19 mouse cellular contexts compared by ENCODE assay signal in the genomic region with DNA sequence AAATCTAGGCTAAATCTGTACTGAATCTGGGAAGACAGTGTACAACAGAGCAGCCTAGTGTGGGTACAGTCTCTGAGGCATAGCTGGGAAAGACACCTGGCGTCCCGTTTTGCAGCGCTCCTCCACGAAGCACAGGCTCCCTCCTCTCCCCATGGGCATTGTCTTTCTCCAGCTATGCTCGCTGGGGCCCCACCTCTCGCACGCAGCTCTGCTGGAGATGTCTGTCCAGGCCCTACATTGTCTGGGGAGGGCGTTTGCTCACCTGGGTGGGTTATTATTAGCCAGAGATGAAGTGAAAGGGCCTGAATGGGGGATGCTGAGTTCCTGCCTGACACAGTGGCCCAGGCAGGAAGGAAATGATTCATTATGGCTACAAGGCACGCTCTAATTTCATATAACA.
DNase-seq lines count a peak whose midpoint lies in the region; ATAC-seq and TF ChIP-seq lines count a peak whose summit lies in the region.
"Had no signal": no experiment of that assay in that cellular context is flagged by ENCODE, and none has a peak within 500 bp of the region (broad histone marks: within the 10 kb centered on the region; RNA-seq: fewer than 3 reads in every experiment).

No protein-coding gene starts in this region.

- peaks cover 3% of the 10 kb centered on the region; the same call in 1 of the 2 replicates for H3K27me3 ChIP-seq in hindbrain, embryonic 15.5 days
- no peaks in the 10 kb centered on the region for H3K27me3 ChIP-seq in hindbrain, embryonic 11.5 days (ENCODE audit: control insufficient read depth, insufficient read depth, low read length)
- peaks cover 16% of the 10 kb centered on the region; the same call in 1 of the 2 replicates for H3K27me3 ChIP-seq in lung, embryonic 15.5 days
- H3K27me3 ChIP-seq in embryonic facial prominence, embryonic 13.5 days, result peaks cover 32% of the 10 kb centered on the region

- H3K27ac ChIP-seq in hindbrain, embryonic 15.5 days (replicated peaks), result no peak overlapping the region
- no peak overlapping the region for H3K27ac ChIP-seq in hindbrain, embryonic 11.5 days (ENCODE audit: low read depth, low read length)
- peak overlapping the region; percentile 16; the same call in 1 of the 2 replicates for H3K27ac ChIP-seq in lung, embryonic 15.5 days
- H3K27ac ChIP-seq in embryonic facial prominence, embryonic 13.5 days, result no peak overlapping the region
- H3K27ac ChIP-seq in embryonic fibroblast, embryonic 13.5 days (ENCODE audit: insufficient read depth, low read length), result peak overlapping the region; percentile 9; the same call in 1 of the 2 replicates
- H3K27ac ChIP-seq: embryonic facial prominence, embryonic 15.5 days; forebrain, embryonic 15.5 days; gastrocnemius, adult 2 months; heart, embryonic 13.5 days; liver, embryonic 14.5 days; stomach, embryonic 15.5 days had no signal

- no peaks in the 10 kb centered on the region for H3K9me3 ChIP-seq in hindbrain, embryonic 15.5 days
- no peaks in the 10 kb centered on the region for H3K9me3 ChIP-seq in hindbrain, embryonic 11.5 days (ENCODE audit: control insufficient read depth, low read length)
- no peaks in the 10 kb centered on the region for H3K9me3 ChIP-seq in lung, embryonic 15.5 days
- H3K9me3 ChIP-seq in embryonic facial prominence, embryonic 13.5 days, result peaks cover 5% of the 10 kb centered on the region; the same call in 1 of the 2 replicates
- H3K9me3 ChIP-seq: embryonic facial prominence, embryonic 15.5 days; stomach, embryonic 15.5 days had no signal

- no peak overlapping the region for H3K4me3 ChIP-seq in hindbrain, embryonic 15.5 days
- no peak overlapping the region for H3K4me3 ChIP-seq in hindbrain, embryonic 11.5 days (ENCODE audit: low read depth, low read length)
- H3K4me3 ChIP-seq in lung, embryonic 15.5 days, result no peak overlapping the region
- H3K4me3 ChIP-seq in embryonic facial prominence, embryonic 13.5 days, result no peak overlapping the region
- H3K4me3 ChIP-seq in embryonic fibroblast, embryonic 13.5 days (ENCODE audit: insufficient read depth, low read length), result no peak overlapping the region
- H3K4me3 ChIP-seq: embryonic facial prominence, embryonic 15.5 days; forebrain, embryonic 15.5 days; gastrocnemius, adult 2 months; heart, embryonic 13.5 days; stomach, embryonic 15.5 days had no signal

- no peak overlapping the region for H3K4me2 ChIP-seq in hindbrain, embryonic 15.5 days
- no peak overlapping the region for H3K4me2 ChIP-seq in hindbrain, embryonic 11.5 days (replicated peaks; ENCODE audit: low read depth, low read length)
- H3K4me2 ChIP-seq in lung, embryonic 15.5 days, result peak overlapping the region; percentile 1; the same call in 1 of the 2 replicates
- H3K4me2 ChIP-seq in embryonic facial prominence, embryonic 13.5 days, result no peak overlapping the region
- H3K4me2 ChIP-seq: embryonic facial prominence, embryonic 15.5 days; forebrain, embryonic 15.5 days; heart, embryonic 13.5 days; stomach, embryonic 15.5 days had no signal

- no peaks in the 10 kb centered on the region for H3K36me3 ChIP-seq in hindbrain, embryonic 15.5 days
- H3K36me3 ChIP-seq in hindbrain, embryonic 11.5 days (ENCODE audit: control insufficient read depth, insufficient read depth, low read length), result no peaks in the 10 kb centered on the region
- no peaks in the 10 kb centered on the region for H3K36me3 ChIP-seq in lung, embryonic 15.5 days
- H3K36me3 ChIP-seq in embryonic facial prominence, embryonic 13.5 days, result no peaks in the 10 kb centered on the region
- H3K36me3 ChIP-seq: embryonic facial prominence, embryonic 15.5 days; forebrain, embryonic 15.5 days; heart, embryonic 13.5 days; stomach, embryonic 15.5 days had no signal

- peaks cover 20% of the 10 kb centered on the region for H3K4me1 ChIP-seq in hindbrain, embryonic 15.5 days (replicated peaks)
- H3K4me1 ChIP-seq in hindbrain, embryonic 11.5 days (replicated peaks; ENCODE audit: control insufficient read depth, insufficient read depth, low read length), result peaks cover 5% of the 10 kb centered on the region; the same call in 1 of the 2 replicates
- peaks cover 22% of the 10 kb centered on the region for H3K4me1 ChIP-seq in lung, embryonic 15.5 days
- H3K4me1 ChIP-seq in embryonic facial prominence, embryonic 13.5 days, result peaks cover 16% of the 10 kb centered on the region
- H3K4me1 ChIP-seq in embryonic fibroblast, embryonic 13.5 days (ENCODE audit: control insufficient read depth, insufficient read depth, low read length), result peaks cover 9% of the 10 kb centered on the region; the same call in 1 of the 2 replicates
- H3K4me1 ChIP-seq: forebrain, embryonic 15.5 days had no signal

- TF ChIP-seq POLR2A in embryonic fibroblast, embryonic 13.5 days (IDR thresholded peaks at IDR 0.05; ENCODE audit: low read depth, low read length), result no peak

- ATAC-seq in hindbrain, embryonic 15.5 days (ENCODE audit: low FRiP score, low read depth), result peak; percentile 23; the same call in 1 of the 2 replicates
- ATAC-seq in hindbrain, embryonic 11.5 days (ENCODE audit: low FRiP score), result no peak
- ATAC-seq in lung, embryonic 15.5 days (ENCODE audit: borderline replicate concordance, extremely low read depth, low FRiP score, low TSS enrichment), result peak; percentile 33; the same call in 1 of the 2 replicates
- no peak for ATAC-seq in embryonic facial prominence, embryonic 13.5 days (ENCODE audit: insufficient number of reproducible peaks, insufficient read depth, low FRiP score, low TSS enrichment, low read depth)
- ATAC-seq: forebrain, embryonic 15.5 days; intestine, embryonic 16.5 days had no signal

- 25% methylated on average over 9 of the region's 9 CpGs for WGBS in hindbrain, embryonic 15.5 days
- WGBS in hindbrain, embryonic 11.5 days, result 31% methylated on average over 9 of the region's 9 CpGs
- WGBS in lung, embryonic 15.5 days, result 36% methylated on average over 9 of the region's 9 CpGs
- WGBS in embryonic facial prominence, embryonic 13.5 days, result 23% methylated on average over 9 of the region's 9 CpGs

- H3K9ac ChIP-seq in hindbrain, embryonic 15.5 days, result no peak overlapping the region
- H3K9ac ChIP-seq in hindbrain, embryonic 11.5 days (ENCODE audit: low read depth, low read length), result no peak overlapping the region
- no peak overlapping the region for H3K9ac ChIP-seq in lung, embryonic 15.5 days
- 0 out of 2 replicates have a peak overlapping the region, but pooled peaks have one; percentile 11 for H3K9ac ChIP-seq in embryonic facial prominence, embryonic 13.5 days
- H3K9ac ChIP-seq: embryonic facial prominence, embryonic 15.5 days; forebrain, embryonic 15.5 days; heart, embryonic 13.5 days; liver, embryonic 14.5 days; stomach, embryonic 15.5 days had no signal

- DNase-seq in hindbrain, embryonic 11.5 days (ENCODE audit: low spot score), result no peak
- DNase-seq in lung, postnatal 4 days, result no peak
- DNase-seq: B cell, adult 2 months; cerebellum, adult 11-12 months; cerebellum, adult 9-11 months; embryo, embryonic 11 days; liver; right cerebral cortex, postnatal 25 days had no signal

- TF ChIP-seq CTCF in embryonic fibroblast, embryonic 13.5 days (IDR thresholded peaks at IDR 0.05; ENCODE audit: borderline replicate concordance, insufficient read depth, low read length), result no peak

Comparison
In these comparisons a context has a peak if more than half of its experiments do, and no peak if none do; other contexts are left out.
1. ATAC-seq: peak in hindbrain, embryonic 15.5 days (single experiment) and lung, embryonic 15.5 days (single experiment); none in hindbrain, embryonic 11.5 days (single experiment) and embryonic facial prominence, embryonic 13.5 days (single experiment).
2. H3K27ac ChIP-seq: peak in lung, embryonic 15.5 days (single experiment) and embryonic fibroblast, embryonic 13.5 days (single experiment); none in hindbrain, embryonic 15.5 days (single experiment), hindbrain, embryonic 11.5 days (single experiment) and embryonic facial prominence, embryonic 13.5 days (single experiment).